Mouse (Mus musculus) ES-E14 (cell line): ENCODE results near the gene Abca7. TPM values are rescaled to one million over a fixed set of nuclear protein-coding genes. Genes with fewer than 3 reads are reported as not detected.
A peak's percentile ranks its signal among the peaks of the same experiment; 100 is the strongest.

Experiments used
- DNase-seq: peaks from one replicate; pipeline ENCODE4 v3.0.0-alpha.2; 2013; ENCODE audit warnings: low read depth, low spot score
- H3K27ac ChIP-seq: 2 replicates; pipeline ENCODE4 v1.5.1; 2012; ENCODE audit warnings: low read depth, mild to moderate bottlenecking, low read length, moderate library complexity, mixed read lengths; ENCODE audit not compliant: poor library complexity, insufficient read depth, severe bottlenecking
- H3K36me3 ChIP-seq: 2 replicates; pipeline ENCODE4 v1.6.1; 2012; ENCODE audit warnings: mild to moderate bottlenecking, low read length, moderate library complexity, mixed read lengths; ENCODE audit not compliant: control insufficient read depth, poor library complexity, insufficient read depth, severe bottlenecking
- H3K4me1 ChIP-seq, 2 experiments: fragments of 150-350 bp in 1 of 2; sonication (generic) in 1 of 2; 2 replicates each; pipeline ENCODE4 v1.6.1; 2012; ENCODE audit warnings: low read length in 2 of 2, mild to moderate bottlenecking in 1 of 2, mixed read lengths in 1 of 2; ENCODE audit not compliant: control insufficient read depth in 2 of 2, insufficient read depth in 2 of 2, poor library complexity in 1 of 2
- H3K4me3 ChIP-seq, 2 experiments: fragments of 150-350 bp in 1 of 2; sonication (generic) in 1 of 2; 2 replicates each; pipeline ENCODE4 v1.5.1; 2012; ENCODE audit warnings: low read length in 2 of 2, low read depth in 1 of 2, mild to moderate bottlenecking in 1 of 2, mixed read lengths in 1 of 2; ENCODE audit not compliant: insufficient read depth in 1 of 2, poor library complexity in 1 of 2, severe bottlenecking in 1 of 2
- H3K9ac ChIP-seq: 2 replicates; pipeline ENCODE4 v1.6.1; 2012; ENCODE audit warnings: low read depth, mild to moderate bottlenecking, low read length, mixed read lengths; ENCODE audit not compliant: poor library complexity, insufficient read depth, severe bottlenecking
- H3K9me3 ChIP-seq: fragments of 150-350 bp; sonication (generic); 2 replicates; pipeline ENCODE4 v1.6.1; 2012; ENCODE audit warnings: low read depth, mild to moderate bottlenecking, low read length; ENCODE audit not compliant: control insufficient read depth, insufficient read depth
- CHD2 ChIP-seq: IDR thresholded peaks from 2 replicates; pipeline ENCODE4 v1.6.1; 2014; ENCODE audit warnings: mild to moderate bottlenecking, low read depth, low read length, inconsistent platforms
- HCFC1 ChIP-seq: IDR thresholded peaks from 2 replicates; pipeline ENCODE4 v1.6.1; 2012; ENCODE audit warnings: low read length, inconsistent platforms, borderline replicate concordance; ENCODE audit not compliant: insufficient read depth
- MAFK ChIP-seq: IDR thresholded peaks from 2 replicates; pipeline ENCODE4 v1.6.1; 2014; ENCODE audit warnings: mild to moderate bottlenecking, low read depth, low read length, inconsistent platforms; ENCODE audit not compliant: insufficient read depth
- ZC3H11A ChIP-seq: IDR thresholded peaks from 2 replicates; pipeline ENCODE4 v1.6.1; 2012; ENCODE audit warnings: low read depth, mild to moderate bottlenecking, inconsistent platforms, low read length, borderline replicate concordance
- ZNF384 ChIP-seq: IDR thresholded peaks from 2 replicates; pipeline ENCODE4 v1.6.1; 2012; ENCODE audit warnings: low read depth, low read length, inconsistent platforms
- in situ Hi-C, 2 experiments: fragments of 600-800 bp; cut with MboI; formaldehyde crosslinking; loops; one replicate each; pipeline ENCODE4 v1.15.1; 2025; ENCODE audit warnings: low sequenced_read_pairs in 2 of 2, inconsistent platforms in 1 of 2; ENCODE audit not compliant: unreplicated experiment in 2 of 2
- total RNA-seq: library from RNA; depleted of rRNA; stranded (reverse); fragments of 300-350 nt; gene quantifications from 2 replicates; pipeline ENCODE4 v1.2.3, GENCODE M21; 2012

Gene Abca7
- total RNA-seq, 1 experiment = 8.8 TPM

DNA sequence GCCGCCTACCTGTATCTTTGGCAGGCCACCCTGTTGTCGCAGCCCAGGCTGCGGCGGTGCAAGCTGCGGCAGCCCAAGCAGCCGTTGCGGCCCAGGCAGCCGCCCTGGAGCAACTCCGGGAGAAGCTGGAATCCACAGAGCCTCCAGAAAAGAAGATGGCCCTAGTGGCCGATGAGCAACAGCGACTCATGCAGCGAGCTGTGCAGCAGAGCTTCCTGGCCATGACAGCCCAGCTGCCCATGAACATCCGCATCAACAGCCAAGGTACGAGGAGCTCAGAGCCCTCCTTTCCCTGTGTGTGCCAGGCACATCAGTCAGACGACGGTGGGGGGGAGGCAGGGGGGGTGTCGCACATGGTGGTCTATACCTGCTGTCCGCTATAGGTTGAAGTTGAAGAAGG is 45.6 kb upstream of the Abca7 start:
- no peaks in the 10 kb centered on the region for H3K9me3 ChIP-seq
- in situ Hi-C loops = no loop called here
- no peak overlapping the region; a peak in 1 of 4 replicates for H3K4me3 ChIP-seq

DNA sequence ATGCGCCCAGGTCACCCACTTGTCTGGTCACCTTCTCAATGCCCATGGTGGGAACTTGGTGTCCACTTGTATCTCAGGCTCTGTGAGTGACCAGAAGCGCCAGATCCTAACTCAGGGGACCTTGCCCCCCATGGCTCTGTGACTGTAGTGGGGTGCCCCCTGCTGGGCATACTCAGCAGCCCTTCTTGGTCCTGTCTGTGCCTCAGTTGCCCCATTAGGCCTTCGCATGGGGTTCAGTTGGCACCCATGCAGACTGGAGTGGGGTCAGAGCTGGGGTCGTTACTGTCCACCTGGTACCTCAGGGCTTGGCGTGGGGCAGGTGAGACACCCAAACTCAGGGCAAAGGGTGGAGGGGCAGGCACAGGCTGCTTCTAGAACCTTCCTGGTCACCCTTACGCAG is 42.3 kb upstream of the Abca7 start:
- H3K36me3 ChIP-seq = peaks cover 2% of the 10 kb centered on the region; the same call in 1 of the 2 replicates
- TF ChIP-seq ZC3H11A (no peak), HCFC1 (no peak), ZNF384 (no peak), CHD2 (no peak), MAFK (no peak)
- DNase-seq = no peak
- no peak overlapping the region for H3K4me3 ChIP-seq
- peaks cover 0 to 25% of the 10 kb centered on the region in 2 experiments; a peak in 2 of 4 replicates for H3K4me1 ChIP-seq
- in situ Hi-C loops = no loop called here
- no peaks in the 10 kb centered on the region for H3K9me3 ChIP-seq
- no peak overlapping the region for H3K27ac ChIP-seq
- H3K9ac ChIP-seq = no peak overlapping the region

More for the DNA sequence above, 45.6 kb upstream of the Abca7 start:
- no peak for DNase-seq
- TF ChIP-seq HCFC1 = no peak
- no peak for TF ChIP-seq ZNF384
- TF ChIP-seq ZC3H11A = no peak
- TF ChIP-seq MAFK = no peak
- TF ChIP-seq CHD2 = no peak
- no peak overlapping the region for H3K27ac ChIP-seq
- H3K9ac ChIP-seq = no peak overlapping the region
- peaks cover 0 to 12% of the 10 kb centered on the region in 2 experiments; a peak in 2 of 4 replicates for H3K4me1 ChIP-seq
- H3K36me3 ChIP-seq = peaks cover 2% of the 10 kb centered on the region; the same call in 1 of the 2 replicates

DNA sequence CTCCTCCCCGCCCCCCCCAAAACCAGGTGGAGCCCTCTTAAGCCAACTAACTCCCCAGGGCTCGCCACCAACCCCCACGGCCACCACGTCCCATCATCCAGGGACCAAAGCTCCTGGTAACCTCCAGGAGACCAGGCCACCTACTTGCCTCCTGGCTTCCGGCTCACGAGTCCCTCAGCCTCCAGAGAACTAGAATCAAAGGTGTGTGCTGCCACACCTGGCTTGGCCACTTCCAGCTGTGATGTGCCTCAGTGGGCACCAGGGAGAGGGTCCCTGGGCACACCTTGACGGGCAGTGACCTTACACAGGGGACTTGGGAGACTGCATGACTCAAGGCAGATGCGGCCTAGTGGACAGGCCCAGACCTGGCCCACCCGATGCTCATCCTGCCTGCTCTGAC is 40.6 kb upstream of the Abca7 start:
- peak overlapping the region; percentile 7; the same call in 1 of the 2 replicates for H3K9ac ChIP-seq

DNA sequence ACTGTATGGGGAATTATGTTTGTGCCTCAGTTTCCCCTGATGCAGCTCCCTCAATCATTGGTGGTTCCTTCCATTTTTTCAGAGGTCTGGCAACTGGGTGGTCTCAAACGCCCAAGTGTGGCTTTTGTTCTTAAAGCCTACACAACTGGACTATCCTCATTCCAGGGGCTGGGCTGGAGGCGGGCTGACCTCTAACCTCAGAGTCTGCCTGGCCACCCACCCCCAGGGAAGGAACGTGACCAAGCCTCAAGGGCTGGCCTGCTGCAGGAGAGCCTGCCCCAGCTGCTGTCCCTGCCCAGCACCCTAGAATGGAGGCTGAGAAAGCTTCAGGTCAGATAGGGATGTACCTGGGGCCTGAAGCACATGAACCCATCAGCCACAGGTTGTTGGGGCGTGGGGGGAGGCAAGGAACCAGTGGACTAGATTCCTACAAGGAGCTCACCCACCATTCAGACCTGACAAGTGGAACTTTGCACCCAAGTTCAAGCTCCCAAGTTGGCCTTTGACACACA is 39.6 kb upstream of the Abca7 start:
- H3K27ac ChIP-seq = 0 out of 2 replicates have a peak overlapping the region, but pooled peaks have one; percentile 83
- in situ Hi-C loops = no loop called here
- TF ChIP-seq ZNF384 (no peak), HCFC1 (no peak), MAFK (no peak), CHD2 (no peak), ZC3H11A (no peak)

More for the DNA sequence above, 40.6 kb upstream of the Abca7 start:
- TF ChIP-seq MAFK = no peak
- TF ChIP-seq ZC3H11A = no peak
- no peak for TF ChIP-seq ZNF384
- TF ChIP-seq HCFC1 = no peak
- no peak for TF ChIP-seq CHD2
- H3K4me3 ChIP-seq = no peak overlapping the region
- peaks cover 1% of the 10 kb centered on the region; the same call in 1 of the 2 replicates for H3K36me3 ChIP-seq
- in situ Hi-C loops = no loop called here
- DNase-seq = no peak
- peak overlapping the region; percentile 83 for H3K27ac ChIP-seq
- no peaks in the 10 kb centered on the region for H3K9me3 ChIP-seq
- H3K4me1 ChIP-seq = peaks cover 0 to 22% of the 10 kb centered on the region in 2 experiments; a peak in 2 of 4 replicates

More for the DNA sequence above, 39.6 kb upstream of the Abca7 start:
- Histone ChIP-seq H3K9me3 (no peaks in the 10 kb centered on the region), H3K9ac (no peak overlapping the region), H3K36me3 (peaks cover 9% of the 10 kb centered on the region), H3K4me1 (peaks cover 2 to 25% of the 10 kb centered on the region in 2 experiments; a peak in 2 of 4 replicates), H3K4me3 (no peak overlapping the region)
- no peak for DNase-seq
